Mouse (Mus musculus) MEL (cell line): ENCODE data around the gene Ccdc121.

Experiments
- CHD1 ChIP-seq: IDR thresholded peaks from 2 replicates; pipeline ENCODE4 v1.6.1; 2012; ENCODE audit warnings: low read depth, mild to moderate bottlenecking, inconsistent platforms, low read length, improper control_type of control experiment
- MAX ChIP-seq: IDR thresholded peaks from 2 replicates; pipeline ENCODE4 v1.6.1; 2011; ENCODE audit warnings: low read length, improper control_type of control experiment
- SIN3A ChIP-seq: IDR thresholded peaks from 2 replicates; pipeline ENCODE4 v1.6.1; 2012; ENCODE audit warnings: low read length, improper control_type of control experiment, inconsistent platforms
- TCF12 ChIP-seq: IDR thresholded peaks from 2 replicates; pipeline ENCODE4 v1.6.1; 2014; ENCODE audit warnings: low read depth, mild to moderate bottlenecking, inconsistent platforms, low read length, improper control_type of control experiment, moderate library complexity
- USF2 ChIP-seq, 2 experiments: IDR thresholded peaks; 2 replicates each; pipeline ENCODE4 v1.6.1; 2011 to 2012; ENCODE audit warnings: improper control_type of control experiment in 2 of 2, low read length in 2 of 2, borderline replicate concordance in 1 of 2, inconsistent platforms in 1 of 2, low read depth in 1 of 2, mild to moderate bottlenecking in 1 of 2; ENCODE audit not compliant: insufficient read depth in 1 of 2

GRCm38 (mm10) chr1:181511307-181511706 lies at the start of gene Ccdc121:
- no peak for TF ChIP-seq CHD1
- no peak for TF ChIP-seq MAX
- TF ChIP-seq TCF12, result no peak
- TF ChIP-seq USF2 (IDR thresholded peaks at IDR 0.05; ENCODE audit: borderline replicate concordance in 1 of 2, insufficient read depth in 1 of 2, low read depth in 1 of 2, low read length in 2 of 2), result no peak
- TF ChIP-seq SIN3A, result no peak
